Mouse (Mus musculus): ENCODE data around the gene Rtl6. TPM values are rescaled to one million over a fixed set of nuclear protein-coding genes. Genes with fewer than 3 reads are reported as not detected.

The Rtl6 gene
- polyA plus RNA-seq, 1 experiment from 2014 or later = 3.5 TPM

GRCm38 (mm10) chr15:84597021-84597420 lies 39.4 kb upstream of the Rtl6 start:
- Histone ChIP-seq H3K4me3 (ENCODE audit: low read depth, low read length) (no peak overlapping the region), H3K36me3 (ENCODE audit: control insufficient read depth, insufficient read depth, low read length) (no peaks in the 10 kb centered on the region), H3K4me1 (replicated peaks; ENCODE audit: control insufficient read depth, insufficient read depth) (no peaks in the 10 kb centered on the region), H3K9me3 (ENCODE audit: control insufficient read depth, low read length) (no peaks in the 10 kb centered on the region), H3K27me3 (ENCODE audit: control insufficient read depth, insufficient read depth, low read length) (no peaks in the 10 kb centered on the region), H3K9ac (ENCODE audit: low read length) (no peak overlapping the region), H3K27ac (replicated peaks) (no peak overlapping the region), H3K4me2 (replicated peaks; ENCODE audit: low read depth) (no peak overlapping the region)
- ATAC-seq (ENCODE audit: low FRiP score, low TSS enrichment) = no peak
- TF ChIP-seq EP300 (optimal IDR thresholded peaks at IDR 0.05) (no peak), CTCF (IDR thresholded peaks at IDR 0.05; ENCODE audit: low read depth) (peak; percentile 63)
- DNase-seq (ENCODE audit: low spot score) = peak; percentile 12

- TF ChIP-seq EP300 (optimal IDR thresholded peaks at IDR 0.05) (no peak), CTCF (IDR thresholded peaks at IDR 0.05; ENCODE audit: low read depth) (no peak)
- Histone ChIP-seq H3K4me1 (replicated peaks; ENCODE audit: control insufficient read depth, insufficient read depth) (no peaks in the 10 kb centered on the region), H3K9ac (ENCODE audit: low read length) (no peak overlapping the region), H3K27ac (replicated peaks) (no peak overlapping the region), H3K4me3 (ENCODE audit: low read depth, low read length) (no peak overlapping the region), H3K9me3 (ENCODE audit: control insufficient read depth, low read length) (no peaks in the 10 kb centered on the region), H3K4me2 (replicated peaks; ENCODE audit: low read depth) (no peak overlapping the region), H3K36me3 (ENCODE audit: control insufficient read depth, insufficient read depth, low read length) (no peaks in the 10 kb centered on the region), H3K27me3 (ENCODE audit: control insufficient read depth, insufficient read depth, low read length) (no peaks in the 10 kb centered on the region)
- no peak for DNase-seq (ENCODE audit: low spot score)
- WGBS = 58% methylated on average over 9 of the region's 9 CpGs
- ATAC-seq (ENCODE audit: low FRiP score, low TSS enrichment) = no peak
These were observed 37.8 kb upstream of the Rtl6 start for GRCm38 (mm10) chr15:84595241-84595945.

- no peak overlapping the region for H3K4me3 ChIP-seq (ENCODE audit: low read depth, low read length)
- no peaks in the 10 kb centered on the region for H3K9me3 ChIP-seq (ENCODE audit: control insufficient read depth, low read length)
- no peaks in the 10 kb centered on the region for H3K27me3 ChIP-seq (ENCODE audit: control insufficient read depth, insufficient read depth, low read length)
- DNase-seq (ENCODE audit: low spot score) (no peak), ATAC-seq (ENCODE audit: low FRiP score, low TSS enrichment) (no peak)
- no peak for TF ChIP-seq EP300 (optimal IDR thresholded peaks at IDR 0.05)
- TF ChIP-seq CTCF (IDR thresholded peaks at IDR 0.05; ENCODE audit: low read depth) = peak; percentile 53
- H3K27ac ChIP-seq (replicated peaks) = no peak overlapping the region
- no peak overlapping the region for H3K4me2 ChIP-seq (replicated peaks; ENCODE audit: low read depth)
- no peaks in the 10 kb centered on the region for H3K36me3 ChIP-seq (ENCODE audit: control insufficient read depth, insufficient read depth, low read length)
- 60% methylated on average over 9 of the region's 9 CpGs for WGBS
- no peaks in the 10 kb centered on the region for H3K4me1 ChIP-seq (replicated peaks; ENCODE audit: control insufficient read depth, insufficient read depth)
- H3K9ac ChIP-seq (ENCODE audit: low read length) = no peak overlapping the region
These were observed 35.9 kb upstream of the Rtl6 start for GRCm38 (mm10) chr15:84593514-84593913.

GRCm38 (mm10) chr15:84592240-84592639 lies 34.6 kb upstream of the Rtl6 start:
- WGBS = 69% methylated on average over 5 of the region's 5 CpGs
- no peak overlapping the region for H3K4me2 ChIP-seq (replicated peaks; ENCODE audit: low read depth)
- no peak overlapping the region for H3K4me3 ChIP-seq (ENCODE audit: low read depth, low read length)
- DNase-seq (ENCODE audit: low spot score) (no peak), ATAC-seq (ENCODE audit: low FRiP score, low TSS enrichment) (no peak)
- no peaks in the 10 kb centered on the region for H3K9me3 ChIP-seq (ENCODE audit: control insufficient read depth, low read length)
- TF ChIP-seq CTCF (IDR thresholded peaks at IDR 0.05; ENCODE audit: low read depth) (peak; percentile 21; the same call in 1 of the 2 replicates), EP300 (optimal IDR thresholded peaks at IDR 0.05) (no peak)
- no peaks in the 10 kb centered on the region for H3K36me3 ChIP-seq (ENCODE audit: control insufficient read depth, insufficient read depth, low read length)
- no peak overlapping the region for H3K9ac ChIP-seq (ENCODE audit: low read length)
- no peak overlapping the region for H3K27ac ChIP-seq (replicated peaks)
- H3K27me3 ChIP-seq (ENCODE audit: control insufficient read depth, insufficient read depth, low read length) = no peaks in the 10 kb centered on the region
- no peaks in the 10 kb centered on the region for H3K4me1 ChIP-seq (replicated peaks; ENCODE audit: control insufficient read depth, insufficient read depth)

- no peak for ATAC-seq (ENCODE audit: low FRiP score, low TSS enrichment)
- no peak overlapping the region for H3K4me2 ChIP-seq (replicated peaks; ENCODE audit: low read depth)
- no peaks in the 10 kb centered on the region for H3K27me3 ChIP-seq (ENCODE audit: control insufficient read depth, insufficient read depth, low read length)
- DNase-seq (ENCODE audit: low spot score) = no peak
- TF ChIP-seq EP300 (optimal IDR thresholded peaks at IDR 0.05) (no peak), CTCF (IDR thresholded peaks at IDR 0.05; ENCODE audit: low read depth) (no peak)
- H3K4me1 ChIP-seq (replicated peaks; ENCODE audit: control insufficient read depth, insufficient read depth) = no peaks in the 10 kb centered on the region
- 60% methylated on average over 13 of the region's 13 CpGs for WGBS
- H3K9ac ChIP-seq (ENCODE audit: low read length) = no peak overlapping the region
- H3K27ac ChIP-seq (replicated peaks) = no peak overlapping the region
- no peak overlapping the region for H3K4me3 ChIP-seq (ENCODE audit: low read depth, low read length)
- H3K36me3 ChIP-seq (ENCODE audit: control insufficient read depth, insufficient read depth, low read length) = no peaks in the 10 kb centered on the region
- no peaks in the 10 kb centered on the region for H3K9me3 ChIP-seq (ENCODE audit: control insufficient read depth, low read length)
These were observed 34.0 kb upstream of the Rtl6 start for GRCm38 (mm10) chr15:84591573-84592139.

DNA sequence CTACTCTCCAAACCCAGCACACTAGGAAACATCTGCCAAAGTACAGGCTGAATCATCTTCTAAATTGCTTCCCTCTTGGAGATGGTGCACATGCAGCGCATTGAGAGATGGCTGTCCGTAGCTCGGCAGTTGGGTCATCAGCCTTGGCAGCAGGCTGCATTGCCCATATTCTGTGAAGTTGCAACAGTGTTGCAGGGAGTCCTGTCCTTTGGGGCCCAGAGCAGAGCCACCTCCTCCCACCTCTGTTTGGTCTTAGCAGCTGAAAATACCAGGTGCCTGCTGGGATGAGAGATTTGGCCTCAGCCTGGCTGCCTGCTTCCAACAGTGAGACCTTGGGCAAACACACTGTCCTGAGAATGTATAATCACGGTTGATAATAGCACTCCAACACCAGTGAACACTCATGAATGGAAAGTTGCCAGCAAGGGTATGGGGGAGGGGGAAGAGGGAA lies 30.8 kb upstream of the Rtl6 start:
- ATAC-seq (ENCODE audit: low FRiP score, low TSS enrichment) (no peak), DNase-seq (ENCODE audit: low spot score) (no peak)
- Histone ChIP-seq H3K27me3 (ENCODE audit: control insufficient read depth, insufficient read depth, low read length) (no peaks in the 10 kb centered on the region), H3K9ac (ENCODE audit: low read length) (no peak overlapping the region), H3K9me3 (ENCODE audit: control insufficient read depth, low read length) (no peaks in the 10 kb centered on the region), H3K4me2 (replicated peaks; ENCODE audit: low read depth) (no peak overlapping the region), H3K4me1 (replicated peaks; ENCODE audit: control insufficient read depth, insufficient read depth) (no peaks in the 10 kb centered on the region), H3K4me3 (ENCODE audit: low read depth, low read length) (no peak overlapping the region), H3K36me3 (ENCODE audit: control insufficient read depth, insufficient read depth, low read length) (no peaks in the 10 kb centered on the region), H3K27ac (replicated peaks) (no peak overlapping the region)
- no peak for TF ChIP-seq CTCF (IDR thresholded peaks at IDR 0.05; ENCODE audit: low read depth)
- no peak for TF ChIP-seq EP300 (optimal IDR thresholded peaks at IDR 0.05)
- 51% methylated on average over 4 of the region's 4 CpGs for WGBS

Data from stomach, postnatal 0 days (tissue).